Mouse (Mus musculus): ENCODE measurements around the gene Tyw1. TPM values are rescaled to one million over a fixed set of nuclear protein-coding genes. Genes with fewer than 3 reads are reported as not detected.
A peak's percentile ranks its signal among the peaks of the same experiment; 100 is the strongest.
"Not testable (repeated sequence)": the region's sequence is repeated elsewhere in the genome, so short reads cannot be mapped to it uniquely, and the experiment has no call there.

The Tyw1 gene
- total RNA-seq (2021) = 10 to 100 TPM; 15.2 to 18.2 TPM

DNA sequence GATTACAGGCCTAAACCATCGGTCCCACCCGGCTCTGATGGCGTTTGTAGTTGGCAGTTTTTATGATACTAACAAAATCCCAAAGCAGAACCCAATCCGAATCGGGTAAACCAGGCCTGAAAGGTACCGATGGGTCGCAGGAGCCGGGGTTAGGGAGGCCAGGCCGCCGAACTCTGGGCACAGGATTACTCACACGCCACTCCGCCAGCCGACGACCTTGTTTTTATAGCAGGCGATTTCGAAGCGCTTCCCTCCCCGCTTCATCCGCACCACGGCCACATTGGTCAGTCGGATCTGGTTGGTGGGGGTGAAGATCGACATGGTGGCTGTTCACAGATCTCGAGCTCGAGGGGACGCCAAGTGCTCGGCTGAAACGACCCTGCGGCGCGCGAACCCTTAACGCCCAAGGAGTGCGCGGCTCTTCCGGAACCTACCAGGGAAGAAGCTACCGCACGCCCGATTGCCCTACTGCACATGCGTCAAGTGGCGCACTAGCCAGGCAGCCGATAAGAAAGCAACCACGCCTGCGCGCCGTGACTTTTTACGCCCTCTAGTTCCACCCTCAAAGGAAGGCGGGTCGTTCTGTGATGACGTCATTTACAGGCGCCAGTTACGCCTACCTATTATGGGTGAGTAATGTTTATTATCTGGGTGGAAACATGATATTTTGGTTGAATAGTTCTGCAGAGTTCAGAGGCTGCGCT, at the start of gene Tyw1, which contains the start of gene Sbds:
TSS of gene Tyw1 (plus strand) at position 603 of the 704 bp plus-strand sequence.
TSS of gene Sbds (minus strand) at position 514 of the 704 bp plus-strand sequence.
- DNase-seq = peak; percentile 97

GRCm38 (mm10) chr5:130207299-130207698, 48.1 kb upstream of the Tyw1 start:
- DNase-seq = no peak

DNA sequence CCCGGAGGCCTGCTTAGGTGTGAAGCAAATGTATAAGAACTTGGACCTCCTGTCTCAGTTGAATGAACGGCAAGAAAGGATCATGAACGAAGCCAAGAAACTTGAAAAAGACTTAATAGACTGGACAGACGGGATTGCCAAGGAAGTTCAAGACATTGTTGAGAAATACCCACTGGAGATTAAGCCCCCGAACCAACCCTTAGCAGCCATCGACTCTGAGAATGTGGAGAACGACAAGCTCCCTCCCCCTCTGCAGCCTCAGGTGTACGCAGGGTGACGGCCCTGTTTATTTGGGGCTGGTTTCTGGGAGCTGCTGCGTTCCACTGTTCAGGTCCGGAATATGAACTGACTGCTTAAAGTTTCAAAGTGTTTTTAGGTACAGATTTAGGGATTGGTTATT, 42.5 kb upstream of the Tyw1 start:
- no peak for DNase-seq

DNA sequence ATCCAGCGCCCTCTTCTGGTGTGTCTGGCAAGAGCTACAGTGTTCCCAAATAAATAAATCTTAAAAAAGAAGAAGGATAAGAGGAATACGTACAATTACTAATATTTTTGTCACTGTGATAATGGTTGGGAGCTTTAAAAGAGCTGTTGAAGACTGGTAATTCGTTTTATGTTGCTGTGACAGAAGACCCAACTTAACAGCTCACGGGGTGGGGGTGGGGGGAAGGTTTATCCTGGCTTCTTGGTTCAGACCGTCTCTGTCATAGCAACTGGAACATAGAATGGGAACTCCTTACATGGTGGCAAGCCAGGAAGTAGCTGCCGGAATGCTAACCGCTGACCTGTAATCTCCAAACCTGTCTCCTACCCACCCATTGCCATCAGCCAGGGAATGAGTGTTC, 38.6 kb upstream of the Tyw1 start, which contains the start of gene Tmem248:
TSS of gene Tmem248 (plus strand) at position 301 of the 400 bp plus-strand sequence.
- no peak for DNase-seq

DNA sequence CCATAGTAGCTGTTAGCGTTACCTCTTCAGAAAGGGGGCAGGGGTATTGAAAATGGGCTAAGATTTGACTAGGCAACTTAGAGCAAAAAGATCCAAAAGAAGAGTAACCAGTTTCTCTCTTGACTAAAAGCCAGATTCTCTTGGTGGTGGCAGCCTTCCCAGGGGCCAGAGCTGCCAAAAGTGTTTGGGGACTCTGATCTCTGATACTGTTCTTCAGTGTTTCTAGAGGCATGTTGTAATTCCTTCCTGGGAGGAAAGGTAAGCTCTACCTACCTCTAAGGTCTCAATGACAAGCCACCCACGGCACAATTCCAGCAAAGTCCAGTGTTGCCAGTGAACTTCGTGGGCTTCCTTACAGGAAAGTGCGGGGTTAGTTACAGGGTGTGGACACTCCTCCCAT, 38.0 kb upstream of the Tyw1 start:
- DNase-seq = no peak

DNA sequence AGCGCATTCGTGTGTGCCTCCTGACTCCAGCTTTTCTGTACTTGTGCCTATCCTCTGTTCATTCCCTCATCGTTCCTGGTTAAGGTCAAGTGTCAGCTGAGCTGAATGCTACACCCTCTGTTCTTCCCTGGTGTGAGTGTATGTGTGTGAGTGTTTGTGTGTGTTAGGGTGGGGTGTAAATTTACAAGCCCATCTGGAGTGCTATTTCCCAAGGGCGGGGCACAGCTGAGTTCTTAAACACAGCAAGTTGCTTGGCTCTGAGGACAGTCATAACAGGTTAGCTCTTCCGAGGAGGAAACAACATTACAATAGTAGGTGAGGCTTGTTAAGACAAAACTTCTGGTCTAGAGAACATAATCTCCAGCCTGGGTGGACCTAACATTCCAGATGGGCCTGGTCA, 37.1 kb upstream of the Tyw1 start:
- DNase-seq = no peak

DNA sequence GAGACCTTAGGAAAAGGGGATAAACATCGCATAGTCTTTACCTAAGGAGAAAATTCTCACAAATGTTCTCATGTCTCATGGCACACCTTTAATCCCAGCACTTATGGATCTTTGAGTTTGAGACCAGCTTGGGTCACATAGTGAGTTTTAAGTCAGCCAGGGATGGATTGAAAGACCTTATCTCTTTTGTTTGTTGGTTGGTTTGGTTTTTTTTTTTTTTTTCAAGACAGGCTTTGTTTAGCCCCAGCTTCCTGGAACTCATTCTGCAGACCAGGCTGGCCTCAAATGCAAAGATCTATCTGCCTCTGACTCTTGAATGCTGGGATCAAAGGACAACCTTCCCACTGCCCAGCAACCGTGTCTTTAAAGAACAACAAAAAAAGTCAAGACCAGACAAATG, 34.1 kb upstream of the Tyw1 start:
- DNase-seq = no peak

- no peak for DNase-seq
These were observed 33.7 kb upstream of the Tyw1 start for GRCm38 (mm10) chr5:130221760-130222145.

DNA sequence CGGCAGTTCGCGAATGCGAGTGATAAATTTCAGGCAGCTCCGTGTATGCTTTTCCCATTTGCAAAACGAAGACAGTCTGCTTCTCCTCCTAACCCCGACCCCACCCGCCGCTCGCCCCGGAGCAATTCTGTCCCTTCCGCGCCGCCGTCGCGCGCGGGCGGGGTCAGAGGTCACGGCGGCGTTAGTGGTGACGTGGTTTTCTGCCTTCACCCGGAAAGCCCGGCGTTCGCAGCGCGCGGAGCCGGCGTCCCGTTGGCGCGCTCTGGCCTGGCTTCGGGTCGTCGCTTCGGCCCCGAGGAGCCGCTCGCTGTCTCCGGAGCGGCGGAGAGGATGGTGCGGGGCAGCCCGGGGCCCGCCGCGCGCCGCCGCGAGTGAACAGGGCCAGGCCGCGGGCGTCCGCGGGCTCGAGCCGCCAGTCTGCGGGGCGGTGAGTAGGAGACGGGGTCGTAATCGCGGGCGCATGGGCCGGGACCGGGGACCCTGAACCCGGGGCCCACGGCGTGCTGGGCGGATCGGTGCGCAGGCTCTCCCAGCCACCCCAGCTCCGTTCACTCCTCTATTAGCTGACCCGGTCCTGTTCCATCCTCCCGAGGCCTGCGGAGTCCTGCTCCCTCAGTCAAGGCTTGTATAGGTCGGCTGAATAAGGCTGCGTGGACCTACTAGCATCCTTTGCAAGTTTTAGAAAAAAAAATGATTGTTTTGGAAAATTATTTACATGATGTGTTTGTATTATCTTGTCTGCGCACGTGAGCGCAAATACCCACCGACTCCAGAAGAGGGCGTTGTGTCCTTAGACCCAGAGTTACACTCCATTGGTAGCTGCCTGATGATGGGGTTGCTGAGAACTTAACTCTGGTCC, 33.0 kb upstream of the Tyw1 start:
- DNase-seq = peak; percentile 94 to 95

- DNase-seq = no peak
These were observed 28.6 kb upstream of the Tyw1 start for GRCm38 (mm10) chr5:130226790-130227189.

DNA sequence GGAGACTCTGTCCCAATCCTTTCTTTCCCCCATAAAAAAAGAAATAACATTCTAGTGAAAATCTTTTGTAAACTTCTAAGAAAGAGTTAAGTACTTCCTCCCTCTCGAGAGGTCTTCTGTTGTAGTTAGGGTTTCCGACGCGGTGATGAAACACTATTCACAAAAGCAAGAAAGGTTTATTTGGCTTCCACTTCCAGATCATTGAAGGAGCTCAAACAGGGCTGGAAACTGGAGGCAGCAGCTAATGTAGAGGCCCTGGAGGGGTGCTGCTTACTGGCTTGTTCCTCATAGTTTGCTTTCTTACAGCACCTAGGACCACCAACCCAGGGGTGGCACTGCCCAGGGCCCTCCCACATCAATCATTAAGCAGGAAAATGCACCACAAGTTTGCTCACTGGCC, 27.3 kb upstream of the Tyw1 start:
- no peak for DNase-seq

DNA sequence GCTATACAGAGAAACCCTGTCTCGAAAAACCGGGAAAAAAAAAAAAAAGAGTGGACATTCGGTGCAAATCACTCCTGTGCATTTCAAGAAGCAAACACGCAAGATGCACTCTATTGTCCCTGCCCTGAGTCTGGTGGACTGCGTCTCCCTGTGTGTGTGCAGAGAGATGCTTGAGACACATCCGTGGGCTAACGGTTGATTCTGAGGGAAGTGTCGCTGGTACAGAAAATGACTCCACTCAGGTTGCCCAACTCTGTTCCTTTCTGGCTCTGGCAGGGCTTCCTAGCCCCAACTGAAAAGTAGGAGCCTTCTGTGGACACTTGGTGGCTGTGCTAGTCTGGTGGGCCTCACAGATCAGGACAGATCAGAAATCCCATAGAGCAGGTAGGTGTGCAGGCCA, 19.1 kb upstream of the Tyw1 start:
- no peak for DNase-seq

DNA sequence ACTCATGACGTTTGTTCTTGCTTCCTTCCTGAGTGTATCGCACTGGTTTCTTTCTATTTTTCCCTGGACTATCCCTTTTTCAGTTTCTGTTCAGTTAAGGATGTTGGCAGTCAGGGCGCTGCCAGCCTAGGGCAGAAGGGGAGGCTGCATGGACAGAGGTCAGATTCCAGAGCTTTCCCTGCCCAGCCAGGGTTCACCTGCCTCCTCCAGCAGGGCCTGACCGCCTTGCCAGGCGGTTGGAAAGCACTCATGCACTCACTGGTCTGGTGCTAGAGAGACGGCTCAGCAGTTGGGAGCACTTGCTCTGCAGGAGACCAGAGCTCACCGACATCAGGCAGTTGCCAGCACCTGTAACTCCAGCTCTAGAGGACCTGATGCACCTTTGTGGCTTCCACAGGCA, 16.2 kb upstream of the Tyw1 start:
- DNase-seq = no peak

DNA sequence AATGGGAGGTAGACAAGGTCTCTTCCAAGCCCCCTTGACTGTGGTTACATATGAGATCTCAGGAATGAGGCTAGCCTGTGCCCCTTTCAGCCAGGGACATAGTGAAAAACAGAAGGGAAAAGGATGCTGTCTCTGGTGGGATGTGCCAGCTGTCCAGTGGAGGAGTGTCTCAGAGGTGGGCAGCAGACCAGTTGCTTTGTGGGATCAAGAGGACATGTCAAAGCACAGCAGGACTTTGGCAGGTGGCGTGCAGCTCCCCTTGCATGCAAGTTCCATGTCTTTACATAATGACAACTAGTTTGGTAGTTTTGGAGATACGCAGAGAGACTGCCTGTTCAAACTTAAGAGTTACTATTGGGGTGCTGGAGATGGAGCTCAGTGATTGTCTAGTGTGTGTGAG, 15.6 kb upstream of the Tyw1 start:
- no peak for DNase-seq

DNA sequence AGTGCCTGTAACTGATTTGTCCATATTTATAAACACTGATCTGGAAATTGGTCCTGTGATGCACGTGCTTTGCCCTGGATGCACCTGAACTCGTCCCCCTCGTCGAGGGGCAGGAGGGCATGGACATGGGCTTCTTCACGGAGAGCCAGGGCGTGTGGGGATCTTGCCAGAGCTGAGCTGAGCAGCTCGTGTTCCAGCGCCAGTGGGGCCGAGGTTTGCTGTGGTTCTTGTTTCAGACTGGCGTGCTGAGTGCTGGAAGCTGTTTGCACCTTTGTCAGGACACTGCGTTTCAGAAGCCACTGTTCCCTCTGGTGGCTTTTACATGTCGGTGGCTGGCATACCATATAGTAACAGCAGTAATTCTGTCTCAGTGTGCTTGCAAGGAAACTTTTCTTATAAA, 14.0 kb upstream of the Tyw1 start:
- no peak for DNase-seq

DNA sequence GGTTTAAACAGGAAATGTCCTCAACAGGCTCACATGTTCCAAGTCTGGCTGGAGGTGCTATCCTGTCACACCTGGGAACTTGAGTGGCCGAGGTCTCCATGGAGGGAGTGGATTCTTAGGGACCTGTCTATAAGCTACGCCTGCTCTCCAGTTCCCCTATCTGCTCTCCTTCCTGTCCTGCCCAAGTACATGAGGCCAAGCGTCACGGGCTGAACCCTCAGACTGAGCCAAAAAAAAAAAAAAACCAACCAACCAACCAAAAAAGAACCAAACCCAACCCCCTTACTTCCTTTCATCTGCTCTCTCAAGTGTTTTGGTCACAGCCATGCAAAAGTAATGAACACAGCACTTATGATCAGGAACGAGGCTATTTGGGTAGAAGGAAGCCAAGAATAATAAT, 7.6 kb upstream of the Tyw1 start:
- no peak for DNase-seq

GRCm38 (mm10) chr5:130254164-130255016, 1.0 kb upstream of the Tyw1 start:
- no peak for DNase-seq

DNA sequence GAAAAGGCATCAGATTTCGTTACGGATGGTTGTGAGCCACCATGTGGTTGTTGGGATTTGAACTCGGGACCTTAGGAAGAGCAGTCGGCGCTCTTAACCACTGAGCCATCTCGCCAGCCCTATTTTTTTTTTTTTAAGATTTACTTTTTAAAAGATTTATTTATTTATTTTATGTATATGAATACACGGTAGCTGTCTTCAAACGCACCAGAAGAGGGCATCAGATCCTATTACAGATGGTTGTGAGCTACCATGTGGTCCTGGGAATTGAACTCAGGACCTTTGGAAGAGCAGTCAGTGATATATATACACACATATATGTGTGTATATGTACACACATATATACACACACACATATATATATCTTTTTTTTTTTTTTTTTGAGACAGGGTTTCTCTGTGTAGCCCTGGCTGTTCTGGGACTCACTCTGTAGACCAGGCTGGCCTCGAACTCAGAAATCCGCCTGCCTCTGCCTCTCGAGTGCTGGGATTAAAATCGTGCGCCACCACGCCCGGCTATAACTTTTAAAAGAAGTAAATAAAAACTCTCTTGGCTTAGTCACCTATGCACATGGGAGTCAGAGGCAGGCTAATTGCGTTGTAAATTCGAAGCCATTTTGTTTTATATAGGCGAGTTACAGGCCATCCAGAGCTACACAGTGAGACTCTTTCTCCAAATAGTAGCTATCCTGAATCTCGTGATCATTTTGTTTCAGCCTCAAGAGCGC, 543 bp downstream of the Tyw1 start:
- not testable (repeated sequence) for DNase-seq

GRCm38 (mm10) chr5:130256678-130257271, 1.4 kb downstream of the Tyw1 start:
- peak; percentile 89 to 90 for DNase-seq

DNA sequence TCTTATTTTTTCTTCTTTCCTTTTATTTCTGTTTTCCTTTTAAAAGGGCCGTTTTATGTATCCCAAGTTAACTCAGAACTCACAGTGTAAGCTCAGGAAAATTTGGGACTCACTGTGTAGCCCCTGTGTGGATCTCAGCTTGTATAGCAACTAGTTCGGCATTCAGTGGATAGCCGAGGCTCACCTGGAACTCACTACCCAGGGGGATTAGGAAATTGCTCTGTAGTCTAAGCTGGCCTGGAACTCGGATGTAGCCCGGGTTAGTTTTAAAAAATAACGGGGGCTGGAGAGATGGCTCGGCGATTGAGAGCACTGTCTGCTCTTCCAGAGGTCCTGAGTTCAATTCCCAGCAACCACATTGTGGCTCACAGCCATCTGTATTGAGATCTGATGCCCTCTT, 1.9 kb downstream of the Tyw1 start:
- DNase-seq = no peak

DNA sequence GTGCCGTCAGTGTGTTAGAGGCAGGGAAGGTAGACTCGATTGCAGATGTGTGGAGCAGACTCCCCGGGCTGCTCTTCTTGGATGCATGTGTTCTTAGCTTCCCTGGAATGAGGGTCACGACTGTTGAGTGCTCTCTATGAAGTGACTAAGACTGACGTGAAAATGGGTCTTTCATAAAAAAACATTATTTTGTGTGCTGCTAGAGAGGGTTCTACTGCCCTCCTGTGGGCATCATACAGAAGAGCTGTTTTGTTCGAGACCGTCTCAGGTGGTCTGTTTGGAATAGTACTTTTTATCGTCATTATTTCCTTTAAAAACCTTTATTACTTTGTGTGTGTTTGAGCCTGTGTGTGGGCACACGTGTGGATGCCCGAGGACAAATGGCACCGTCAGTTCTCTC, 8.0 kb downstream of the Tyw1 start:
- DNase-seq = no peak
